Mouse (Mus musculus) erythroblast, embryonic 14.5 days (primary cell): Measurements from ENCODE around the gene Cacna1d.

Experiments used
- GATA1 ChIP-seq: IDR thresholded peaks from 2 replicates; pipeline ENCODE4 v1.6.1; 2012; ENCODE audit warnings: low read length, inconsistent platforms, mixed read lengths
- TAL1 ChIP-seq: IDR thresholded peaks from 3 replicates; pipeline ENCODE4 v1.6.1; 2012; ENCODE audit warnings: low read length, inconsistent platforms, mixed read lengths

- TF ChIP-seq GATA1 (no peak), TAL1 (no peak)
Observed at GRCm38 (mm10) chr14:30430446-30430845, 60.8 kb downstream of the Cacna1d start.
